Mouse (Mus musculus) neutrophil, adult 65 days (primary cell): ENCODE data around the gene Gm43302. TPM values are rescaled to one million over a fixed set of nuclear protein-coding genes. Genes with fewer than 3 reads are reported as not detected.

Source experiments
- total RNA-seq: library from RNA; stranded (reverse); gene quantifications from 2 replicates; pipeline ENCODE4 v1.2.4, GENCODE M21; 2023

Gene Gm43302
- total RNA-seq = not detected in 2 replicates

GRCm38 (mm10) chr5:105293226-105294165 lies at the start of gene Gm43302, which contains the start of gene Gbp6:
Gene Gm43302, minus strand, starts transcription at chr5:105293695.
Gene Gbp6, minus strand, starts transcription at chr5:105293698.

GRCm38 (mm10) chr5:105239483-105240047 lies 53.9 kb downstream of the Gm43302 start, which contains the start of gene Gbp10:
Gene Gbp10, minus strand, starts transcription at chr5:105239533.

Other genes starting within 250 kb of the Gm43302 start
- 6.3 and 7.1 TPM in 2 replicates for gene Gbp9, start 154.2 kb downstream of the Gm43302 start, total RNA-seq
- 0.57 and 0.91 TPM in 2 replicates for gene Gbp8, start 154.2 kb downstream of the Gm43302 start, total RNA-seq
- 0.79 and 1.4 TPM in 2 replicates for gene Gbp4, start 154.1 kb downstream of the Gm43302 start, total RNA-seq
- gene Gbp10, start 54.2 kb downstream of the Gm43302 start, total RNA-seq = not detected in 2 replicates
- gene Gbp6, start within 50 bp of the Gm43302 start, total RNA-seq = 0.20 TPM in 1 of 2 replicates, not detected in the other
- gene Lrrc8b, start 122.1 kb upstream of the Gm43302 start, total RNA-seq = 7.7 and 8.8 TPM in 2 replicates
- 33.9 and 37.7 TPM in 2 replicates for gene Lrrc8c, start 225.7 kb upstream of the Gm43302 start, total RNA-seq